Mouse (Mus musculus) embryonic facial prominence, embryonic 14.5 days (tissue): ENCODE data around the gene Pheta2. TPM values are rescaled to one million over a fixed set of nuclear protein-coding genes. Genes with fewer than 3 reads are reported as not detected.
A peak's percentile ranks its signal among the peaks of the same experiment; 100 is the strongest.
"Not testable (repeated sequence)": the region's sequence is repeated elsewhere in the genome, so short reads cannot be mapped to it uniquely, and the experiment has no call there.

Experiments used
- ATAC-seq: fragments of 200-750 bp; cut with Nextera tagmentation; 2 replicates; pipeline ENCODE4 v1.8.0; 2017; ENCODE audit warnings: low read depth, moderate number of reproducible peaks, moderate TSS enrichment
- DNase-seq: peaks from one replicate; pipeline ENCODE4 v3.0.0-alpha.2; 2015; ENCODE audit warnings: low spot score
- H3K27ac ChIP-seq: fragments of 300-500 bp; sonication (generic); replicated peaks from 2 replicates; pipeline ENCODE4 v1.5.1; 2014; ENCODE audit warnings: low read depth, mild to moderate bottlenecking, low read length, moderate library complexity
- H3K27me3 ChIP-seq: fragments of 300-500 bp; sonication (generic); replicated peaks from 2 replicates; pipeline ENCODE4 v1.6.1; 2014; ENCODE audit warnings: low read length; ENCODE audit not compliant: control insufficient read depth, insufficient read depth
- H3K36me3 ChIP-seq: fragments of 300-500 bp; sonication (generic); 2 replicates; pipeline ENCODE4 v1.6.1; 2014; ENCODE audit warnings: low read length, mixed read lengths; ENCODE audit not compliant: control insufficient read depth, insufficient read depth
- H3K4me1 ChIP-seq: fragments of 300-500 bp; sonication (generic); 2 replicates; pipeline ENCODE4 v1.6.1; 2014; ENCODE audit warnings: antibody characterized with exemption, low read length; ENCODE audit not compliant: control insufficient read depth, insufficient read depth
- H3K4me2 ChIP-seq: fragments of 300-500 bp; sonication (generic); 2 replicates; pipeline ENCODE4 v1.6.1; 2014; ENCODE audit warnings: low read depth, mild to moderate bottlenecking, low read length, moderate library complexity, mixed read lengths
- H3K4me3 ChIP-seq: fragments of 300-500 bp; sonication (generic); 2 replicates; pipeline ENCODE4 v1.5.1; 2014; ENCODE audit warnings: low read depth, mild to moderate bottlenecking, low read length
- H3K9ac ChIP-seq: fragments of 300-500 bp; sonication (generic); 2 replicates; pipeline ENCODE4 v1.6.1; 2014; ENCODE audit warnings: low read depth, mild to moderate bottlenecking, low read length, moderate library complexity, mixed read lengths
- H3K9me3 ChIP-seq: fragments of 300-500 bp; sonication (generic); 2 replicates; pipeline ENCODE4 v1.6.1; 2016; ENCODE audit warnings: low read length; ENCODE audit not compliant: control insufficient read depth
- WGBS: fragments of 180-500 bp; shearing (Covaris S2); extraction: QIAGEN DNeasy Blood & Tissue Kit; methylation state at CpG from one replicate; pipeline ENCODE4 v1.1.7; 2014; 5-methylcytosine and 5-hydroxymethylcytosine counted together
- polyA plus RNA-seq: library from polyadenylated mRNA; unstranded; fragments of >200 nt; fragmentation: Nextera tagmentation; extraction: Ambion mirVana; gene quantifications from 2 replicates; pipeline ENCODE4 v1.2.1, GENCODE M21; 2014

The Pheta2 gene
- polyA plus RNA-seq, 1 experiment from 2014 or later, result 12.9 TPM

GRCm38 (mm10) chr15:82379511-82379870 is 40.7 kb downstream of the Pheta2 start:
- ATAC-seq, result no peak
- peak overlapping the region; percentile 50 for H3K4me3 ChIP-seq
- WGBS, result 23% methylated on average over 7 of the region's 7 CpGs

GRCm38 (mm10) chr15:82379871-82380713 is 41.4 kb downstream of the Pheta2 start, which contains the start of gene Cyp2d22:
Cyp2d22 (minus strand) TSS chr15:82380260.
- H3K4me3 ChIP-seq, result peak within 1 kb of the TSS; percentile 50
- no peaks in the 10 kb centered on the region for H3K36me3 ChIP-seq
- 2% methylated on average over 17 of the region's 24 CpGs for WGBS
- H3K9me3 ChIP-seq, result no peaks in the 10 kb centered on the region
- H3K4me2 ChIP-seq, result peak within 1 kb of the TSS; percentile 69
- peak within 1 kb of the TSS; percentile 84 for H3K27ac ChIP-seq
- DNase-seq (peak; percentile 85), ATAC-seq (peak; percentile 82)
- peaks cover 22% of the 10 kb centered on the region for H3K4me1 ChIP-seq
- peak within 1 kb of the TSS; percentile 72 for H3K9ac ChIP-seq
- no peaks in the 10 kb centered on the region for H3K27me3 ChIP-seq

More at GRCm38 (mm10) chr15:82379511-82379870, 40.7 kb downstream of the Pheta2 start:
- Histone ChIP-seq H3K27ac (peak overlapping the region; percentile 84), H3K9me3 (no peaks in the 10 kb centered on the region), H3K27me3 (no peaks in the 10 kb centered on the region), H3K4me2 (peak overlapping the region; percentile 69), H3K4me1 (peaks cover 22% of the 10 kb centered on the region), H3K36me3 (no peaks in the 10 kb centered on the region), H3K9ac (peak overlapping the region; percentile 72)
- no peak for DNase-seq

DNA sequence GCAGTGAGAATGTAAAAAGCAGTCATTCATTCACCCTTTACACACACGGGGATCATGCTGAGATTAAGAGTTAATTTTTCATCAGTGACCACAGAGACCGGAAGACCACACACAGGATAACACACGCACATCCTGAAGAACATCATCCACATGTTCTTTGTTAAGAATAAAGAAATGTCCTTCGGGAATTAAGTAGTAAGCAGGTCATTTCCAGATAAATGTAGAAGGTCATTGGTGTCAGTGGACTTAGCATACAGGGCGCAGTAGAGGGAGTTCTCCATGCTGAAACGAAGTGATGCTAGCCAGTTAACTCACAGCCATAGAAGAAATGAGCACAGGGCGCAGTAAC is 41.9 kb downstream of the Pheta2 start:
- no peak for ATAC-seq

DNA sequence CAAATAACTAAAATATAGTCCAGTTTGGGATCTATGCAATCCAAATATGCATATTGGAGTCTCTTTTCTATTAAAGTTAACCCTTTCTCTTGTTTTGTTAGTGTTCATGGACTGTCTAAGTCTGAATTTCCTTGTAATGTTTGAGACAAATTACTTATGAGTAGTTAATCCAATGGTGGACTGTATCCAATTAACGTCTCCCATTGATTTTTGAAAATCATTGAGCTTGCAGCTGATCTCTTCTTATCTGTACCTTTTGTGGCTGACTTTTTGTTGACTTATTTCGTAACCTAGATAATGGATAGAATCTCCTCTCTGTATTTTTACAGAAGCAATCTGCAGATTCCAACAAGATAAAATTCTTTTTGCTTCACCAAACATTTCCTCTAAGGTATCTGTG is 43.7 kb downstream of the Pheta2 start:
- no peak overlapping the region for H3K9ac ChIP-seq
- no peak for ATAC-seq
- H3K4me3 ChIP-seq, result no peak overlapping the region
- H3K4me2 ChIP-seq, result no peak overlapping the region
- H3K4me1 ChIP-seq, result peaks cover 14% of the 10 kb centered on the region
- H3K36me3 ChIP-seq, result no peaks in the 10 kb centered on the region
- H3K9me3 ChIP-seq, result no peaks in the 10 kb centered on the region
- H3K27me3 ChIP-seq, result no peaks in the 10 kb centered on the region
- no peak for DNase-seq
- H3K27ac ChIP-seq, result no peak overlapping the region
- WGBS, result 87% methylated on average over 2 of the region's 2 CpGs

More for the DNA sequence above, 41.9 kb downstream of the Pheta2 start:
- Histone ChIP-seq H3K4me1 (peaks cover 22% of the 10 kb centered on the region), H3K36me3 (no peaks in the 10 kb centered on the region), H3K27ac (no peak overlapping the region), H3K9me3 (no peaks in the 10 kb centered on the region), H3K4me2 (peak overlapping the region; percentile 69), H3K4me3 (peak overlapping the region; percentile 50), H3K9ac (peak overlapping the region; percentile 72), H3K27me3 (no peaks in the 10 kb centered on the region)
- WGBS, result 30% methylated on average over 7 of the region's 7 CpGs
- no peak for DNase-seq

GRCm38 (mm10) chr15:82385729-82386128 is 47.0 kb downstream of the Pheta2 start:
- no peak for ATAC-seq
- Histone ChIP-seq H3K4me2 (no peak overlapping the region), H3K9ac (no peak overlapping the region), H3K4me3 (no peak overlapping the region), H3K36me3 (no peaks in the 10 kb centered on the region), H3K4me1 (peaks cover 2% of the 10 kb centered on the region; the same call in 1 of the 2 replicates), H3K9me3 (no peaks in the 10 kb centered on the region), H3K27ac (no peak overlapping the region), H3K27me3 (no peaks in the 10 kb centered on the region)
- DNase-seq, result no peak
- WGBS, result 88% methylated on average over 2 of the region's 2 CpGs

GRCm38 (mm10) chr15:82389916-82390315 is 51.2 kb downstream of the Pheta2 start:
- H3K36me3 ChIP-seq, DNase-seq, H3K4me2 ChIP-seq, H3K4me1 ChIP-seq, ATAC-seq, H3K27ac ChIP-seq, H3K4me3 ChIP-seq, H3K27me3 ChIP-seq, H3K9ac ChIP-seq, H3K9me3 ChIP-seq: not testable (repeated sequence)
- 79% methylated on average over 9 of the region's 10 CpGs for WGBS

DNA sequence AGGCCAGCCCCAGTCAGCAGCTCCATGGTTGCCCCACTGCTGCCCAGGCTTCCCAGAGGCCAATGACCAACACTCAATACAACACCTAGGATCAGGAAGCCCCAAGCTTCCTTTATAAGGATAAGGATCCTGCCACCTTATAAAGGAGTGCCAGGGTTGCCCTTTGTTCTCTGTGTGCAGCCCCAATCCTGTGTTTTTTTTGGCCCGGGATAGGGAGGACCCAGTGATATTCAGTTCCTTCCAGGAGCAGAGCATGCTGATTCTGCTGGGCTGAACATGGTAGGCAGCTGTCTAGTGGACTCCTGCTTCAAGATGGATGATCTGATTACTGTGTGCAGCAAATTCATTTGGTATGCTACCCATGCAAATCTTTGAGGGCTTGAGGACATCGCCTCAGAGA is 55.2 kb downstream of the Pheta2 start, which contains the start of gene Cyp2d11:
Cyp2d11 (minus strand) TSS at position 101 of the 400 bp plus-strand sequence.
- 76% methylated on average over 2 of the region's 2 CpGs for WGBS
- H3K36me3 ChIP-seq, H3K9ac ChIP-seq, ATAC-seq, H3K27me3 ChIP-seq, H3K9me3 ChIP-seq, H3K4me1 ChIP-seq, H3K27ac ChIP-seq, DNase-seq, H3K4me3 ChIP-seq, H3K4me2 ChIP-seq: not testable (repeated sequence)
